Mouse (Mus musculus) CH12.LX (cell line): ENCODE measurements around the gene Ppp1r37.

Experiments used
- CTCF ChIP-seq, 2 experiments: IDR thresholded peaks in 1 of 2; conservative IDR thresholded peaks in 1 of 2; 2 replicates each; pipeline ENCODE4 v1.5.1; 2011 to 2012; ENCODE audit warnings: low read depth in 2 of 2, low read length in 2 of 2, improper control_type of control experiment in 1 of 2, inconsistent platforms in 1 of 2, mild to moderate bottlenecking in 1 of 2, moderate library complexity in 1 of 2
- JUND ChIP-seq: conservative IDR thresholded peaks from 2 replicates; pipeline ENCODE4 v1.6.1; 2011; ENCODE audit warnings: low read depth, low read length, improper control_type of control experiment
- USF1 ChIP-seq: IDR thresholded peaks from 2 replicates; pipeline ENCODE4 v1.6.1; 2014; ENCODE audit warnings: low read depth, mild to moderate bottlenecking, inconsistent platforms, low read length, improper control_type of control experiment
- ZNF384 ChIP-seq: IDR thresholded peaks from 2 replicates; pipeline ENCODE4 v1.6.1; 2012; ENCODE audit warnings: low read depth, low read length, improper control_type of control experiment, inconsistent platforms

- TF ChIP-seq JUND (no peak), ZNF384 (no peak), USF1 (no peak), CTCF (conservative IDR thresholded peaks at IDR 0.05 in 1 of 2, IDR thresholded peaks at IDR 0.05 in 1 of 2; ENCODE audit: low read depth in 2 of 2, low read length in 2 of 2) (peak; percentile 63 to 68)
Measured at GRCm38 (mm10) chr7:19558965-19559364, 3.9 kb downstream of the Ppp1r37 start.
